8 mouse cellular contexts compared by ENCODE assay signal in the genomic region with DNA sequence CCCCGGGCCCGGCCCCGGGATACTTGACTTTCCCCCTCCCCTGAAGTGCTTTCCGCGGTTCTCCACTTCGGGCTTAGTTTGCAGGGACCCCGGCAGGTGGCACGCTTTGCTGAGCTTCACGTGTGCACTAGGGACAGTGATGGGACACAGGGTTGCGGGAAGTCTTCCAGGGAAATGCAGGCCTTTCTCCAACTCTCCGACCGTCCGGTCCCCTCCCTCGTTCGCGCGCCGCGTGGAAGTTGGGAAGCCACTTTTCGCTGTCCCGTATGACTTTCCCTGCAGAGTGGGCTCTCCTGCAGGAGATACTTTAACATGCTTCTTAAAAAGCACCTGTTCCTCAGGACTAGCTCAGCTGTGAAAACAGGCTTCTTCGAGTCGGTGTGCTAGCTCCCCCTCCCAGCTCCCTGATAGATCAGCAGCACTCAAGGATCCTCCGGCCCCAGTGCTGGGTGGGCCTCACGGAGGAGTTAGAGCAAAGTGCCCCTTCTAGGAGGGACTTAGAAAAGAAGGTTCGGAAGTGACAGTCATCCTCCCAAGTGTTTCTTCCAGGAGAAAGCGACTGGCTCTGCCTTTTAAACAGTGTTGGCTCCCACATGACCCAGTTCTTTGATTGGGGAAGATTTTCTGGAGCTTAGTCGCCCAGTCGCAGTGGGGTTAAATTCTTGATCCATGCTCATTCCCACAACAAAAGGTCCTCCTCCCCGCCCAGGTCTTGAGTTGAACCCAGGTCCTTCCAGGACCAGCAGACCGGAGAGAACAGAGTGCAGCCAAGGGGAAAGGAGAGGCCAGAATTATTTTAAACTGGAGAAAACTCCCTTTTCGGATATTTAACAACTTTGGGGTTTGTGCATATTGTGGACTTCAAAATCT. TPM values are rescaled to one million over a fixed set of nuclear protein-coding genes. Genes with fewer than 3 reads are reported as not detected.
DNase-seq lines count a peak whose midpoint lies in the region; ATAC-seq and TF ChIP-seq lines count a peak whose summit lies in the region.

No protein-coding gene starts in this region.

- H3K9me3 ChIP-seq in erythroblast, embryonic 14.5 days (ENCODE audit: control insufficient read depth, low read length): no peaks in the 10 kb centered on the region
- no peaks in the 10 kb centered on the region for H3K9me3 ChIP-seq in ES-E14 (ENCODE audit: control insufficient read depth, insufficient read depth, low read depth, low read length)
- H3K9me3 ChIP-seq in heart, embryonic 14.5 days (ENCODE audit: control insufficient read depth, low read length): no peaks in the 10 kb centered on the region
- no peaks in the 10 kb centered on the region for H3K9me3 ChIP-seq in midbrain, embryonic 11.5 days (ENCODE audit: control insufficient read depth, low read length)

- no peak for DNase-seq in ES-E14 (ENCODE audit: low read depth, low spot score)
- peak; percentile 39 to 43 for DNase-seq in cerebellum, postnatal 14 days
- peak; percentile 55 for DNase-seq in kidney, postnatal 10 days
- peak; percentile 95 for DNase-seq in midbrain, embryonic 11.5 days (ENCODE audit: low spot score, missing footprints)
- peak; percentile 52 to 60 for DNase-seq in thymus, postnatal 10 days (ENCODE audit: low spot score in 2 of 2)

- H3K4me2 ChIP-seq in heart, embryonic 14.5 days (ENCODE audit: low read length): peak overlapping the region; percentile 91
- H3K4me2 ChIP-seq in midbrain, embryonic 11.5 days: peak overlapping the region; percentile 98

- WGBS in heart, embryonic 14.5 days: 5% methylated on average over 32 of the region's 32 CpGs
- WGBS in midbrain, embryonic 11.5 days: 1% methylated on average over 32 of the region's 32 CpGs

- H3K9ac ChIP-seq in ES-E14 (ENCODE audit: insufficient read depth, low read depth, low read length, poor library complexity, severe bottlenecking): peak overlapping the region; percentile 84
- peak overlapping the region; percentile 89 for H3K9ac ChIP-seq in heart, embryonic 14.5 days (ENCODE audit: low read length)
- H3K9ac ChIP-seq in midbrain, embryonic 11.5 days (ENCODE audit: low read length): peak overlapping the region; percentile 86

- in situ Hi-C loops in ES-E14 (cut with MboI; ENCODE audit: low sequenced_read_pairs in 2 of 2, unreplicated experiment in 2 of 2): no loop called here

- peak overlapping the region; percentile 65 for H3K4me3 ChIP-seq in erythroblast, embryonic 14.5 days (replicated peaks)
- peak overlapping the region; percentile 90 to 97 for H3K4me3 ChIP-seq in ES-E14 (ENCODE audit: insufficient read depth in 1 of 2, low read depth in 1 of 2, low read length in 2 of 2, poor library complexity in 1 of 2, severe bottlenecking in 1 of 2)
- H3K4me3 ChIP-seq in heart, embryonic 14.5 days (ENCODE audit: control insufficient read depth in 1 of 2, insufficient read depth in 1 of 2, low read depth in 1 of 2, low read length in 2 of 2): peak overlapping the region; percentile 71 to 86
- peak overlapping the region; percentile 77 for H3K4me3 ChIP-seq in midbrain, embryonic 11.5 days (ENCODE audit: low read depth, low read length)

- H3K27ac ChIP-seq in ES-E14 (ENCODE audit: insufficient read depth, low read depth, low read length, poor library complexity, severe bottlenecking): no peak overlapping the region
- H3K27ac ChIP-seq in heart, embryonic 14.5 days (replicated peaks in 1 of 2; ENCODE audit: control insufficient read depth in 1 of 2, insufficient read depth in 1 of 2, low read depth in 2 of 2, low read length in 2 of 2): peak overlapping the region; percentile 75 to 86
- H3K27ac ChIP-seq in midbrain, embryonic 11.5 days (ENCODE audit: low read depth, low read length): no peak overlapping the region; the same call in 1 of the 2 replicates

- ATAC-seq in erythroblast, adult 5-6 weeks (replicated peaks; ENCODE audit: low FRiP score, poor library complexity, severe bottlenecking): no peak
- no peak; the same call in 1 of the 2 replicates for ATAC-seq in heart, embryonic 14.5 days (ENCODE audit: insufficient number of reproducible peaks, insufficient read depth, low FRiP score, low read depth)
- ATAC-seq in midbrain, embryonic 11.5 days (ENCODE audit: low FRiP score): peak; percentile 17; the same call in 1 of the 2 replicates

- H3K4me1 ChIP-seq in erythroblast, embryonic 14.5 days (ENCODE audit: control insufficient read depth): peaks cover 15% of the 10 kb centered on the region
- H3K4me1 ChIP-seq in ES-E14 (ENCODE audit: control insufficient read depth in 2 of 2, insufficient read depth in 2 of 2, low read length in 2 of 2, poor library complexity in 1 of 2): peaks cover 0 to 12% of the 10 kb centered on the region in 2 experiments; a peak in 2 of 4 replicates
- peaks cover 12 to 17% of the 10 kb centered on the region in 2 experiments for H3K4me1 ChIP-seq in heart, embryonic 14.5 days (ENCODE audit: control insufficient read depth in 2 of 2, insufficient read depth in 2 of 2, low read length in 2 of 2)
- peaks cover 11% of the 10 kb centered on the region; the same call in 1 of the 2 replicates for H3K4me1 ChIP-seq in midbrain, embryonic 11.5 days (ENCODE audit: control insufficient read depth, insufficient read depth, low read length)

- H3K27me3 ChIP-seq in erythroblast, embryonic 14.5 days (ENCODE audit: control insufficient read depth): peaks cover 49% of the 10 kb centered on the region
- H3K27me3 ChIP-seq in heart, embryonic 14.5 days (ENCODE audit: control insufficient read depth, insufficient read depth, low read length): no peaks in the 10 kb centered on the region
- H3K27me3 ChIP-seq in midbrain, embryonic 11.5 days (ENCODE audit: control insufficient read depth, insufficient read depth, low read length): no peaks in the 10 kb centered on the region; the same call in 1 of the 2 replicates

- no peaks in the 10 kb centered on the region for H3K36me3 ChIP-seq in erythroblast, embryonic 14.5 days (ENCODE audit: control insufficient read depth)
- no peaks in the 10 kb centered on the region; the same call in 1 of the 2 replicates for H3K36me3 ChIP-seq in ES-E14 (ENCODE audit: control insufficient read depth, insufficient read depth, low read length, poor library complexity, severe bottlenecking)
- no peaks in the 10 kb centered on the region for H3K36me3 ChIP-seq in heart, embryonic 14.5 days (ENCODE audit: control insufficient read depth, insufficient read depth, low read length)
- H3K36me3 ChIP-seq in midbrain, embryonic 11.5 days (ENCODE audit: control insufficient read depth, insufficient read depth, low read length): no peaks in the 10 kb centered on the region

TF ChIP-seq in ES-E14, 5 proteins besides CTCF, POLR2A, EP300 and RAD21:
- TF ChIP-seq HCFC1 (IDR thresholded peaks at IDR 0.05; ENCODE audit: borderline replicate concordance, insufficient read depth, low read length) (0 out of 2 replicates have a peak, but pooled peaks have one; percentile 18), ZC3H11A (IDR thresholded peaks at IDR 0.05; ENCODE audit: borderline replicate concordance, low read depth, low read length) (no peak)

RNA-seq across cellular contexts. Expression of a gene that starts 42.4 kb away (rescaled TPM):
- polyA plus RNA-seq in erythroblast, embryonic 14.5 days (2012): 0.03 TPM in 1 of 2 replicates, not detected in the other
- total RNA-seq in erythroblast, adult 5-6 weeks (2015; ENCODE audit: low replicate concordance): 9.8 and 11.1 TPM in 2 replicates
- 6.6 and 10.0 TPM in 2 replicates for total RNA-seq in erythroblast, adult 5-6 weeks (2017; ENCODE audit: low replicate concordance)
- total RNA-seq in ES-E14 (2012; rRNA removed): 169 and 217 TPM in 2 replicates
- polyA plus RNA-seq in heart, embryonic 14.5 days (2014; fragmentation: Nextera tagmentation; extraction: Ambion mirVana): 96.4 and 103 TPM in 2 replicates
- 28.5 and 28.7 TPM in 2 replicates for polyA plus RNA-seq in midbrain, embryonic 11.5 days (2014; fragmentation: Nextera tagmentation; extraction: Ambion mirVana)

Comparison
In these comparisons a context has a peak if more than half of its experiments do, and no peak if none do; other contexts are left out.
1. H3K27ac ChIP-seq: peak in heart, embryonic 14.5 days (2 of 2); none in ES-E14 (single experiment) and midbrain, embryonic 11.5 days (single experiment).
2. RNA of a gene that starts 42.4 kb away (polyA plus RNA-seq): 96.4 to 103 TPM in heart, embryonic 14.5 days and 28.5 to 28.7 TPM in midbrain, embryonic 11.5 days; 0.03 TPM in erythroblast, embryonic 14.5 days; every median in the first group is over 10 times any median in the second.
3. Peak in every context shown above with its lines, with median percentiles within 50 percentile points of each other: H3K4me3 ChIP-seq and H3K9ac ChIP-seq.